8 mouse cellular contexts compared by ENCODE assay signal in the genomic region with DNA sequence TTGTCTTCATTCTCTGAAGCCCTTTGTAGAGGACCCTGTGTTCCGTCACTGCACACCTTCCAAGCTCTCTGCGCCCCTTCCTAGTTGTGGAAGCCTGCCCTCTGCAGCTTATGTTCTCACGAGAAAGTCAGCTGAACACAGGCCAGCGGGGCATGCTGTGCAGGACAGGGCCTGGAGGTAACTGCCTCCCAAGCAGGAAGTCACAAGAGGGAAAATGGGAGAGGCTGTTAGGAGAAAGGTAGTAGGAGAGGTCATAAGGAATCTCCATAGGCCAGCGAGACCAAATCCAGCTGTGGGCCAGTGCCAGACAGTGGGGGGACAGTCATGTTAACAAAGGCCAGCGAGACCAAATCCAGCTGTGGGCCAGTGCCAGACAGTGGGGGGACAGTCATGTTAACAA. TPM values are rescaled to one million over a fixed set of nuclear protein-coding genes. Genes with fewer than 3 reads are reported as not detected.
A peak's percentile ranks its signal among the peaks of the same experiment; 100 is the strongest.
DNase-seq lines count a peak whose midpoint lies in the region; ATAC-seq and TF ChIP-seq lines count a peak whose summit lies in the region.
"Not testable (repeated sequence)": the region's sequence is repeated elsewhere in the genome, so short reads cannot be mapped to it uniquely, and the experiment has no call there.

No protein-coding gene starts in this region.

- intact Hi-C loops in heart, postnatal 10 days (cut with DNase I), result not testable (repeated sequence)
- intact Hi-C loops in left cerebral cortex, adult 2 months (cut with DNase I), result loop anchor here (2.0 kb wide), 1 partner anchor 27 kb away; no protein-coding TSS in a partner anchor

- 0 out of 2 replicates have a peak, but pooled peaks have one; percentile 10 for TF ChIP-seq CTCF in hindbrain, postnatal 0 days (IDR thresholded peaks at IDR 0.05; ENCODE audit: low read depth)
- TF ChIP-seq CTCF in kidney, postnatal 0 days (IDR thresholded peaks at IDR 0.05; ENCODE audit: low read depth); left cerebral cortex, adult 2 months (IDR thresholded peaks at IDR 0.05): not testable (repeated sequence)

- 63% methylated on average over 6 of the region's 6 CpGs for WGBS in heart, embryonic 12.5 days
- WGBS in hindbrain, postnatal 0 days, result 88% methylated on average over 6 of the region's 6 CpGs
- 65% methylated on average over 6 of the region's 6 CpGs for WGBS in kidney, postnatal 0 days
- 67% methylated on average over 6 of the region's 6 CpGs for WGBS in lung, embryonic 16.5 days

- H3K36me3 ChIP-seq in heart, embryonic 12.5 days, result peaks cover 37% of the 10 kb centered on the region
- H3K36me3 ChIP-seq in hindbrain, postnatal 0 days (ENCODE audit: insufficient read depth, low read length), result peaks cover 19% of the 10 kb centered on the region; the same call in 1 of the 2 replicates
- H3K36me3 ChIP-seq in kidney, postnatal 0 days (ENCODE audit: insufficient read depth, low read length); lung, embryonic 16.5 days (ENCODE audit: control insufficient read depth, insufficient read depth, low read length): not testable (repeated sequence)

- peak overlapping the region; percentile 93 for H3K27ac ChIP-seq in brown adipose tissue, adult 24 weeks (replicated peaks; ENCODE audit: low read depth, low read length)
- 0 out of 2 replicates have a peak overlapping the region, but pooled peaks have one; percentile 78 for H3K27ac ChIP-seq in heart, embryonic 12.5 days (ENCODE audit: poor library complexity, severe bottlenecking)
- not testable (repeated sequence) for H3K27ac ChIP-seq in hindbrain, postnatal 0 days
- H3K27ac ChIP-seq in kidney, postnatal 0 days, result peak overlapping the region; percentile 87; the same call in 1 of the 2 replicates
- peak overlapping the region; percentile 19; the same call in 1 of the 2 replicates for H3K27ac ChIP-seq in left cerebral cortex, adult 2 months
- peak overlapping the region; percentile 41; the same call in 1 of the 2 replicates for H3K27ac ChIP-seq in lung, embryonic 16.5 days (ENCODE audit: low read length)

- not testable (repeated sequence) for H3K9ac ChIP-seq in heart, embryonic 12.5 days; hindbrain, postnatal 0 days (replicated peaks; ENCODE audit: low read length); kidney, postnatal 0 days (ENCODE audit: low read depth, low read length); lung, embryonic 16.5 days (ENCODE audit: low read length)

- H3K27me3 ChIP-seq in heart, embryonic 12.5 days (replicated peaks); hindbrain, postnatal 0 days (ENCODE audit: insufficient read depth, low read length); kidney, postnatal 0 days (ENCODE audit: insufficient read depth, low read length); lung, embryonic 16.5 days (ENCODE audit: control insufficient read depth, insufficient read depth, low read depth, low read length): not testable (repeated sequence)

- H3K4me2 ChIP-seq in heart, embryonic 12.5 days; hindbrain, postnatal 0 days (ENCODE audit: low read depth, low read length); kidney, postnatal 0 days (ENCODE audit: low read length); lung, embryonic 16.5 days (ENCODE audit: low read depth, low read length): not testable (repeated sequence)

- not testable (repeated sequence) for ATAC-seq in heart, embryonic 12.5 days (ENCODE audit: insufficient number of reproducible peaks, low FRiP score); hindbrain, postnatal 0 days; kidney, postnatal 0 days (replicated peaks; ENCODE audit: low FRiP score, low read depth); lung, embryonic 16.5 days (ENCODE audit: low read depth)

- peaks cover 68% of the 10 kb centered on the region for H3K4me1 ChIP-seq in brown adipose tissue, adult 24 weeks (ENCODE audit: control insufficient read depth, insufficient read depth, insufficient read length, low read length)
- H3K4me1 ChIP-seq in heart, embryonic 12.5 days (replicated peaks), result peaks cover 71% of the 10 kb centered on the region
- not testable (repeated sequence) for H3K4me1 ChIP-seq in hindbrain, postnatal 0 days (ENCODE audit: insufficient read depth, low read length)
- peaks cover 17% of the 10 kb centered on the region; the same call in 1 of the 2 replicates for H3K4me1 ChIP-seq in kidney, postnatal 0 days (replicated peaks; ENCODE audit: insufficient read depth, low read length)
- H3K4me1 ChIP-seq in lung, embryonic 16.5 days (replicated peaks; ENCODE audit: control insufficient read depth, insufficient read depth, low read length), result peaks cover 21% of the 10 kb centered on the region

- H3K9me3 ChIP-seq in heart, embryonic 12.5 days (replicated peaks); hindbrain, postnatal 0 days (ENCODE audit: low read length); kidney, postnatal 0 days (replicated peaks; ENCODE audit: low read length); lung, embryonic 16.5 days (ENCODE audit: control insufficient read depth, low read length): not testable (repeated sequence)

- peak; percentile 55 to 77 for DNase-seq in heart, adult 18-20 months
- peak; percentile 49 to 50 for DNase-seq in heart, postnatal 10 days
- not testable (repeated sequence) for DNase-seq in hindbrain, postnatal 0 days (ENCODE audit: low spot score); kidney, postnatal 0 days (ENCODE audit: low spot score); left cerebral cortex, adult 2 months (ENCODE audit: extremely low spot score in 1 of 2, low spot score in 2 of 2)

- not testable (repeated sequence) for H3K4me3 ChIP-seq in brown adipose tissue, adult 24 weeks (ENCODE audit: insufficient read depth, low read depth, low read length); heart, embryonic 12.5 days; hindbrain, postnatal 0 days (ENCODE audit: low read length); kidney, postnatal 0 days (replicated peaks; ENCODE audit: low read depth, low read length); left cerebral cortex, adult 2 months; lung, embryonic 16.5 days (ENCODE audit: low read length)

RNA-seq across cellular contexts. Expression of a gene that starts 28.8 kb away (rescaled TPM):
- polyA plus RNA-seq in brown adipose tissue, adult 24 weeks (2012; ENCODE audit: insufficient read depth, insufficient read length, missing spikeins), result 34.0 and 37.1 TPM in 2 replicates
- 10 to 100 TPM; 67.3 to 73.9 TPM for total RNA-seq in heart, adult 18-20 months (2021)
- polyA plus RNA-seq in heart, embryonic 12.5 days (2016; fragmentation: Nextera tagmentation; extraction: Ambion mirVana), result 53.5 and 54.0 TPM in 2 replicates
- total RNA-seq in heart, postnatal 10 days (2021), result 10 to 100 TPM; 74.6 to 83.6 TPM
- total RNA-seq in hindbrain, postnatal 0 days (2014; rRNA removed), result 48.2 and 51.2 TPM in 2 replicates
- 23.3 and 25.1 TPM in 2 replicates for polyA plus RNA-seq in hindbrain, postnatal 0 days (2015; fragmentation: Nextera tagmentation; extraction: Ambion mirVana)
- 23.1 and 23.4 TPM in 2 replicates for polyA plus RNA-seq in kidney, postnatal 0 days (2015; fragmentation: Nextera tagmentation; extraction: Ambion mirVana)
- 10 to 100 TPM; 53.9 to 54.6 TPM for total RNA-seq in left cerebral cortex, adult 2 months (2021)
- polyA plus RNA-seq in lung, embryonic 16.5 days (2015; fragmentation: Nextera tagmentation; extraction: Ambion mirVana), result 31.2 and 32.1 TPM in 2 replicates

RNA-seq across cellular contexts. Expression of a gene that starts 50.1 kb away (rescaled TPM):
- polyA plus RNA-seq in brown adipose tissue, adult 24 weeks (2012; ENCODE audit: insufficient read depth, insufficient read length, missing spikeins), result 0.59 and 1.1 TPM in 2 replicates
- 1 to 10 TPM; 1.2 to 2.4 TPM for total RNA-seq in heart, adult 18-20 months (2021)
- 0.13 and 0.15 TPM in 2 replicates for polyA plus RNA-seq in heart, embryonic 12.5 days (2016; fragmentation: Nextera tagmentation; extraction: Ambion mirVana)
- under 1 TPM; 0.50 to 0.57 TPM for total RNA-seq in heart, postnatal 10 days (2021)
- total RNA-seq in hindbrain, postnatal 0 days (2014; rRNA removed), result 6.3 and 8.4 TPM in 2 replicates
- polyA plus RNA-seq in hindbrain, postnatal 0 days (2015; fragmentation: Nextera tagmentation; extraction: Ambion mirVana), result 1.6 TPM in 2 replicates
- 0.97 and 1.0 TPM in 2 replicates for polyA plus RNA-seq in kidney, postnatal 0 days (2015; fragmentation: Nextera tagmentation; extraction: Ambion mirVana)
- 1 to 10 TPM; 6.7 to 7.1 TPM for total RNA-seq in left cerebral cortex, adult 2 months (2021)
- 0.26 and 0.33 TPM in 2 replicates for polyA plus RNA-seq in lung, embryonic 16.5 days (2015; fragmentation: Nextera tagmentation; extraction: Ambion mirVana)

RNA-seq across cellular contexts. Expression of a gene that starts 50.8 kb away (rescaled TPM):
- polyA plus RNA-seq in brown adipose tissue, adult 24 weeks (2012; ENCODE audit: insufficient read depth, insufficient read length, missing spikeins), result 4.4 and 5.9 TPM in 2 replicates
- 1 to 10 TPM; 7.0 to 7.4 TPM for total RNA-seq in heart, adult 18-20 months (2021)
- polyA plus RNA-seq in heart, embryonic 12.5 days (2016; fragmentation: Nextera tagmentation; extraction: Ambion mirVana), result 13.1 and 14.0 TPM in 2 replicates
- 1 to 10 TPM; 8.3 to 9.1 TPM for total RNA-seq in heart, postnatal 10 days (2021)
- total RNA-seq in hindbrain, postnatal 0 days (2014; rRNA removed), result 9.2 and 11.9 TPM in 2 replicates
- polyA plus RNA-seq in hindbrain, postnatal 0 days (2015; fragmentation: Nextera tagmentation; extraction: Ambion mirVana), result 10.2 and 10.8 TPM in 2 replicates
- polyA plus RNA-seq in kidney, postnatal 0 days (2015; fragmentation: Nextera tagmentation; extraction: Ambion mirVana), result 13.5 and 14.3 TPM in 2 replicates
- 10 to 100 TPM; 17.7 to 18.0 TPM for total RNA-seq in left cerebral cortex, adult 2 months (2021)
- polyA plus RNA-seq in lung, embryonic 16.5 days (2015; fragmentation: Nextera tagmentation; extraction: Ambion mirVana), result 15.7 and 16.2 TPM in 2 replicates
